In the genomic region with DNA sequence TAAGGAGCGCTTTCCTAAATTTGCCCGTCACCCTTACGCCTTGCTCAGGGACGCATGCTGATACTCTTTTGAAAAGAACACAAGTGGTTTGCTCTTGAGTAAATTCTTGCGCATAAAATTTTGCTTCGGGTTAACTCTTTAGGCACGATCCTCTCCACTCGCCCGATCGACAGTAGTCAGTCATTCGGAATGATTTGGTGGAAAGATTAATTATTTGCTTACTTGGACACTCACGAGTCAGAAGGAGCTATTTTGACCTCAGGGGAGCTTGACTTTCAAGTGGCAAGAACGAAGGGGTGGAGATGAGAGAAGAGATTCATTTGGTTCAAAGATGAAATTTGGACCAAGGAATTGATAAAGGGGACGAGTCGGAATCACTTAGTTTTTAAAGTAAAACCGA, we compare ENCODE assay signal across 8 mouse cellular contexts. TPM values are rescaled to one million over a fixed set of nuclear protein-coding genes. Genes with fewer than 3 reads are reported as not detected.
A peak's percentile ranks its signal among the peaks of the same experiment; 100 is the strongest.
DNase-seq lines count a peak whose midpoint lies in the region; ATAC-seq lines count a peak whose summit lies in the region.

No protein-coding gene starts in this region.

- peaks cover 24% of the 10 kb centered on the region for H3K4me1 ChIP-seq in heart, embryonic 13.5 days
- peaks cover 32% of the 10 kb centered on the region for H3K4me1 ChIP-seq in liver, embryonic 15.5 days (replicated peaks)

- no peak overlapping the region for H3K27ac ChIP-seq in heart, embryonic 13.5 days (replicated peaks)
- peak overlapping the region; percentile 80; the same call in 1 of the 2 replicates for H3K27ac ChIP-seq in liver, embryonic 15.5 days (replicated peaks)

- H3K4me2 ChIP-seq in heart, embryonic 13.5 days: peak overlapping the region; percentile 91
- H3K4me2 ChIP-seq in liver, embryonic 15.5 days: peak overlapping the region; percentile 81

- 3% methylated on average over 16 of the region's 16 CpGs for WGBS in heart, embryonic 13.5 days
- WGBS in liver, embryonic 15.5 days (ENCODE audit: insufficient replicate concordance): under 1% methylated on average over 16 of the region's 16 CpGs

- peak overlapping the region; percentile 95 for H3K9ac ChIP-seq in heart, embryonic 13.5 days
- peak overlapping the region; percentile 89 for H3K9ac ChIP-seq in liver, embryonic 15.5 days

- no peak for ATAC-seq in heart, embryonic 13.5 days (ENCODE audit: extremely low read depth, insufficient number of reproducible peaks, low FRiP score, low TSS enrichment)
- ATAC-seq in liver, embryonic 15.5 days (ENCODE audit: insufficient read depth): no peak

- H3K27me3 ChIP-seq in heart, embryonic 13.5 days (replicated peaks): no peaks in the 10 kb centered on the region
- no peaks in the 10 kb centered on the region for H3K27me3 ChIP-seq in liver, embryonic 15.5 days

- no peaks in the 10 kb centered on the region for H3K9me3 ChIP-seq in heart, embryonic 13.5 days
- H3K9me3 ChIP-seq in liver, embryonic 15.5 days (replicated peaks): no peaks in the 10 kb centered on the region

- H3K4me3 ChIP-seq in heart, embryonic 13.5 days: peak overlapping the region; percentile 90
- peak overlapping the region; percentile 98 for H3K4me3 ChIP-seq in liver, embryonic 15.5 days (replicated peaks)

- intact Hi-C loops in heart, postnatal 10 days (cut with DNase I): no loop called here

- peaks cover 57% of the 10 kb centered on the region for H3K36me3 ChIP-seq in heart, embryonic 13.5 days
- peaks cover 50% of the 10 kb centered on the region for H3K36me3 ChIP-seq in liver, embryonic 15.5 days (replicated peaks)

- DNase-seq in heart, adult 18-20 months: no peak
- peak; percentile 30 for DNase-seq in MEL-GATA-1-ER (ENCODE audit: extremely low read depth, low read depth)
- DNase-seq in heart, postnatal 10 days: peak; percentile 4 to 17
- DNase-seq in urinary bladder, postnatal 36 days (ENCODE audit: low spot score in 2 of 2): no peak
- DNase-seq in right cerebral cortex, adult 18-20 months: no peak
- DNase-seq in testis, postnatal 10 days (ENCODE audit: low spot score): no peak

RNA-seq across cellular contexts. Expression of gene Alkbh1, which starts 0.4 kb away (rescaled TPM):
- 34.2 and 37.2 TPM in 2 replicates for polyA plus RNA-seq in heart, embryonic 13.5 days (2015; fragmentation: Nextera tagmentation; extraction: Ambion mirVana)
- 10 to 100 TPM in 1 of 2 experiments, 1 to 10 TPM in 1; 9.8 to 10.6 TPM for total RNA-seq in heart, adult 18-20 months (2021)
- 10 to 100 TPM; 12.4 to 13.3 TPM for total RNA-seq in heart, postnatal 10 days (2021)
- 16.7 and 19.9 TPM in 2 replicates for polyA plus RNA-seq in liver, embryonic 15.5 days (2015; fragmentation: Nextera tagmentation; extraction: Ambion mirVana)

RNA-seq across cellular contexts. Expression of gene Slirp, which starts 0.5 kb away (rescaled TPM):
- polyA plus RNA-seq in heart, embryonic 13.5 days (2015; fragmentation: Nextera tagmentation; extraction: Ambion mirVana): 269 and 303 TPM in 2 replicates
- 100 to 1,000 TPM; 148 to 166 TPM for total RNA-seq in heart, adult 18-20 months (2021)
- total RNA-seq in heart, postnatal 10 days (2021): 100 to 1,000 TPM; 151 to 152 TPM
- polyA plus RNA-seq in liver, embryonic 15.5 days (2015; fragmentation: Nextera tagmentation; extraction: Ambion mirVana): 130 and 158 TPM in 2 replicates

RNA-seq across cellular contexts. Expression of gene Snw1, which starts 27.9 kb away (rescaled TPM):
- polyA plus RNA-seq in heart, embryonic 13.5 days (2015; fragmentation: Nextera tagmentation; extraction: Ambion mirVana): 78.7 and 84.5 TPM in 2 replicates
- 10 to 100 TPM; 43.2 to 46.5 TPM for total RNA-seq in heart, adult 18-20 months (2021)
- 10 to 100 TPM; 47.1 to 53.2 TPM for total RNA-seq in heart, postnatal 10 days (2021)
- polyA plus RNA-seq in liver, embryonic 15.5 days (2015; fragmentation: Nextera tagmentation; extraction: Ambion mirVana): 46.4 and 48.1 TPM in 2 replicates

RNA-seq across cellular contexts. Expression of gene Gm5788, which starts 50.3 kb away (rescaled TPM):
- not detected in 2 replicates for polyA plus RNA-seq in heart, embryonic 13.5 days (2015; fragmentation: Nextera tagmentation; extraction: Ambion mirVana)
- not detected for total RNA-seq in heart, adult 18-20 months (2021)
- total RNA-seq in heart, postnatal 10 days (2021): not detected
- polyA plus RNA-seq in liver, embryonic 15.5 days (2015; fragmentation: Nextera tagmentation; extraction: Ambion mirVana): not detected in 2 replicates

RNA-seq across cellular contexts. Expression of gene Sptlc2, which starts 56.1 kb away (rescaled TPM):
- polyA plus RNA-seq in heart, embryonic 13.5 days (2015; fragmentation: Nextera tagmentation; extraction: Ambion mirVana): 63.9 and 64.2 TPM in 2 replicates
- total RNA-seq in heart, adult 18-20 months (2021): 10 to 100 TPM; 21.1 to 24.1 TPM
- total RNA-seq in heart, postnatal 10 days (2021): 10 to 100 TPM; 51.9 to 58.9 TPM
- polyA plus RNA-seq in liver, embryonic 15.5 days (2015; fragmentation: Nextera tagmentation; extraction: Ambion mirVana): 25.9 and 28.6 TPM in 2 replicates

Comparison
In these comparisons a context has a peak if more than half of its experiments do, and no peak if none do; other contexts are left out.
1. DNase-seq: peak in MEL-GATA-1-ER (single experiment) and heart, postnatal 10 days (2 of 2); none in heart, adult 18-20 months (0 of 2), urinary bladder, postnatal 36 days (0 of 2), right cerebral cortex, adult 18-20 months (single experiment) and testis, postnatal 10 days (single experiment).